In the genomic region with DNA sequence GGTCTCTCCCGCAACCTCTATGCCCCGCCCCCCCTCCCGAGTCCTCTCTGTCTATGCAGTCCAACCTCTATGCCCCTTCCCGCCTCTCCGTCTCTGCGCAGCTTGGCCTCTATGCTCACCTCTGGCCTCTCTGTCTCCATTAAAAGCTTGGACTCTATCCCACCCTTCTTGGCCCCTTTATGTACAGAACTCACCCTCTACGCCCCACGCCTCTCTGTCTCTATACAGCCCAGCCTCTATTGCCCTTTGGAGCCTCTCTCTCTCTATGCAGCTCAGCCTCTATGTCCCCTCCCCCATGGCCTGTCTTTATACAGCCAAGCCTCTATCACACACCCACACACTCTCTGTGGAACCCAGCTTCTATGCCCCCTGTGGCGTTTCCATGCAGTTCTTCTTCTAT, we compare ENCODE assay signal across 24 mouse cellular contexts. TPM values are rescaled to one million over a fixed set of nuclear protein-coding genes. Genes with fewer than 3 reads are reported as not detected.
DNase-seq lines count a peak whose midpoint lies in the region; ATAC-seq lines count a peak whose summit lies in the region.
"Had no signal": no experiment of that assay in that cellular context is flagged by ENCODE, and none has a peak within 500 bp of the region (broad histone marks: within the 10 kb centered on the region; RNA-seq: fewer than 3 reads in every experiment).

No protein-coding gene starts in this region.

- ATAC-seq in liver, embryonic 15.5 days (ENCODE audit: insufficient read depth): peak; percentile 13; the same call in 1 of the 2 replicates
- ATAC-seq: activated CD4-positive, CD25-positive, alpha-beta regulatory T cell, adult 4 months; forebrain, postnatal 0 days had no signal

- H3K9me3 ChIP-seq in liver, embryonic 15.5 days (replicated peaks): no peaks in the 10 kb centered on the region
- H3K9me3 ChIP-seq: embryonic facial prominence, embryonic 12.5 days; heart, embryonic 12.5 days; limb, embryonic 12.5 days had no signal

- peaks cover 7% of the 10 kb centered on the region; the same call in 1 of the 2 replicates for H3K4me1 ChIP-seq in liver, embryonic 15.5 days (replicated peaks)
- H3K4me1 ChIP-seq: embryonic facial prominence, embryonic 12.5 days; heart, embryonic 12.5 days; limb, embryonic 12.5 days had no signal

- no peaks in the 10 kb centered on the region for H3K27me3 ChIP-seq in liver, embryonic 15.5 days
- H3K27me3 ChIP-seq: CH12.LX; embryonic facial prominence, embryonic 12.5 days; limb, embryonic 12.5 days had no signal

- no peaks in the 10 kb centered on the region for H3K36me3 ChIP-seq in liver, embryonic 15.5 days (replicated peaks)
- H3K36me3 ChIP-seq: embryonic facial prominence, embryonic 12.5 days; heart, embryonic 12.5 days; limb, embryonic 12.5 days had no signal

- WGBS in liver, embryonic 15.5 days (ENCODE audit: insufficient replicate concordance): 74% methylated on average over 9 of the region's 9 CpGs

- H3K4me3 ChIP-seq in liver, embryonic 15.5 days (replicated peaks): no peak overlapping the region
- H3K4me3 ChIP-seq: embryonic facial prominence, embryonic 12.5 days; erythroblast, embryonic 14.5 days; heart, embryonic 12.5 days; limb, embryonic 12.5 days had no signal

- peak; percentile 21 for DNase-seq in embryo, embryonic 10 days (ENCODE audit: low spot score)
- no peak for DNase-seq in embryo, embryonic 9.5 days (ENCODE audit: extremely low spot score)
- peak; percentile 17 for DNase-seq in ES-CJ7 (ENCODE audit: low read depth, low spot score)
- peak; percentile 27 for DNase-seq in embryo, embryonic 10.5 days (ENCODE audit: low spot score)
- DNase-seq in Muller cell, postnatal 12 days (ENCODE audit: inconsistent ontology term): no peak
- no peak for DNase-seq in adrenal gland, adult 18-20 months (ENCODE audit: low spot score in 2 of 2)
- DNase-seq: adrenal gland, postnatal 14 days; cerebellum, postnatal 36 days; forebrain, postnatal 0 days; heart, postnatal 14 days; kidney, adult 11 months; lung, adult 2 months; lung, postnatal 36 days; right cerebral cortex, postnatal 4 days; thymus, postnatal 14 days had no signal

- no peak overlapping the region for H3K27ac ChIP-seq in liver, embryonic 15.5 days (replicated peaks)
- H3K27ac ChIP-seq: embryonic facial prominence, embryonic 12.5 days; hindbrain, embryonic 14.5 days; limb, embryonic 12.5 days; stomach, postnatal 0 days had no signal

- H3K4me2 ChIP-seq in liver, embryonic 15.5 days: no peak overlapping the region
- H3K4me2 ChIP-seq: embryonic facial prominence, embryonic 12.5 days; heart, embryonic 12.5 days; hindbrain, embryonic 14.5 days; limb, embryonic 12.5 days had no signal

- no peak overlapping the region for H3K9ac ChIP-seq in liver, embryonic 15.5 days
- H3K9ac ChIP-seq: embryonic facial prominence, embryonic 12.5 days; forebrain, postnatal 0 days; heart, embryonic 12.5 days; hindbrain, embryonic 14.5 days; limb, embryonic 12.5 days had no signal

RNA-seq across cellular contexts. Expression of gene Las1l, which starts 13.2 kb away (rescaled TPM):
- polyA plus RNA-seq in liver, embryonic 15.5 days (2015; fragmentation: Nextera tagmentation; extraction: Ambion mirVana): 26.3 and 26.6 TPM in 2 replicates
- 10 to 100 TPM; 42.7 to 46.4 TPM for total RNA-seq in adrenal gland, adult 18-20 months (2021)

Comparison
In these comparisons a context has a peak if more than half of its experiments do, and no peak if none do; other contexts are left out.
1. DNase-seq: peak in embryo, embryonic 10 days (single experiment), ES-CJ7 (single experiment) and embryo, embryonic 10.5 days (single experiment); none in embryo, embryonic 9.5 days (single experiment), Muller cell, postnatal 12 days (single experiment) and adrenal gland, adult 18-20 months (0 of 2).